Mouse (Mus musculus) forebrain, embryonic 14.5 days (tissue): Measurements from ENCODE around the gene Agrn. TPM values are rescaled to one million over a fixed set of nuclear protein-coding genes. Genes with fewer than 3 reads are reported as not detected.

Experiments
- ATAC-seq: fragments of 200-750 bp; cut with Nextera tagmentation; 2 replicates; pipeline ENCODE4 v1.8.0; 2017; ENCODE audit warnings: mild to moderate bottlenecking, moderate library complexity
- DNase-seq: peaks from one replicate; pipeline ENCODE4 v3.0.0-alpha.2; 2015; ENCODE audit warnings: low spot score
- H3K27ac ChIP-seq: fragments of 300-500 bp; sonication (generic); 2 replicates; pipeline ENCODE4 v1.5.1; 2014; ENCODE audit warnings: low read depth, mild to moderate bottlenecking, control low read depth, low read length, moderate library complexity
- H3K27me3 ChIP-seq: fragments of 300-500 bp; sonication (generic); replicated peaks from 2 replicates; pipeline ENCODE4 v1.6.1; 2014; ENCODE audit warnings: low read length, control low read depth, mixed read lengths; ENCODE audit not compliant: control insufficient read depth, insufficient read depth
- H3K36me3 ChIP-seq: fragments of 300-500 bp; sonication (generic); 2 replicates; pipeline ENCODE4 v1.6.1; 2014; ENCODE audit warnings: low read length, control low read depth; ENCODE audit not compliant: control insufficient read depth, insufficient read depth
- H3K4me1 ChIP-seq: fragments of 300-500 bp; sonication (generic); 2 replicates; pipeline ENCODE4 v1.6.1; 2014; ENCODE audit warnings: antibody characterized with exemption, low read length, control low read depth; ENCODE audit not compliant: control insufficient read depth, insufficient read depth
- H3K4me2 ChIP-seq: fragments of 300-500 bp; sonication (generic); 2 replicates; pipeline ENCODE4 v1.6.1; 2014; ENCODE audit warnings: mild to moderate bottlenecking, control low read depth, low read length
- H3K4me3 ChIP-seq: fragments of 300-500 bp; sonication (generic); 2 replicates; pipeline ENCODE4 v1.5.1; 2014; ENCODE audit warnings: low read depth, low read length, control low read depth
- H3K9ac ChIP-seq: fragments of 300-500 bp; sonication (generic); 2 replicates; pipeline ENCODE4 v1.6.1; 2014; ENCODE audit warnings: mild to moderate bottlenecking, low read length, control low read depth, moderate library complexity
- H3K9me3 ChIP-seq: fragments of 300-500 bp; sonication (generic); replicated peaks from 2 replicates; pipeline ENCODE4 v1.6.1; 2016; ENCODE audit warnings: low read length, control low read depth, mixed read lengths; ENCODE audit not compliant: control insufficient read depth
- WGBS: fragments of 180-500 bp; shearing (Covaris S2); extraction: QIAGEN DNeasy Blood & Tissue Kit; methylation state at CpG from one replicate; pipeline ENCODE4 v1.1.7; 2014; 5-methylcytosine and 5-hydroxymethylcytosine counted together
- polyA plus RNA-seq: library from polyadenylated mRNA; unstranded; fragments of >200 nt; fragmentation: Nextera tagmentation; extraction: Ambion mirVana; gene quantifications from 2 replicates; pipeline ENCODE4 v1.2.1, GENCODE M21; 2014

The Agrn gene
- polyA plus RNA-seq, 1 experiment from 2014 or later, result 72.2 TPM

GRCm38 (mm10) chr4:156185950-156186850, 11.1 kb downstream of the Agrn start:
- H3K27me3 ChIP-seq, result no peaks in the 10 kb centered on the region
- peaks cover 34% of the 10 kb centered on the region for H3K36me3 ChIP-seq
- H3K4me1 ChIP-seq, result peaks cover 59% of the 10 kb centered on the region
- H3K9me3 ChIP-seq, result no peaks in the 10 kb centered on the region
- peak; percentile 73 for DNase-seq
- H3K27ac ChIP-seq, result peak overlapping the region; percentile 94
- 2% methylated on average over 30 of the region's 31 CpGs for WGBS
- peak; percentile 62 for ATAC-seq
- H3K9ac ChIP-seq, result peak overlapping the region; percentile 80
- peak overlapping the region; percentile 81 for H3K4me2 ChIP-seq
- H3K4me3 ChIP-seq, result peak overlapping the region; percentile 51

GRCm38 (mm10) chr4:156185456-156185949, 11.8 kb downstream of the Agrn start:
- peaks cover 59% of the 10 kb centered on the region for H3K4me1 ChIP-seq
- H3K9ac ChIP-seq, result peak overlapping the region; percentile 80
- no peaks in the 10 kb centered on the region for H3K9me3 ChIP-seq
- peak overlapping the region; percentile 81 for H3K4me2 ChIP-seq
- 63% methylated on average over 13 of the region's 13 CpGs for WGBS
- H3K27me3 ChIP-seq, result no peaks in the 10 kb centered on the region
- H3K4me3 ChIP-seq, result peak overlapping the region; percentile 51
- peaks cover 31% of the 10 kb centered on the region for H3K36me3 ChIP-seq
- H3K27ac ChIP-seq, result peak overlapping the region; percentile 94
- no peak for ATAC-seq
- DNase-seq, result no peak

GRCm38 (mm10) chr4:156184291-156184954, 12.9 kb downstream of the Agrn start:
- peak; percentile 24 for DNase-seq
- peak; percentile 1; the same call in 1 of the 2 replicates for ATAC-seq

DNA sequence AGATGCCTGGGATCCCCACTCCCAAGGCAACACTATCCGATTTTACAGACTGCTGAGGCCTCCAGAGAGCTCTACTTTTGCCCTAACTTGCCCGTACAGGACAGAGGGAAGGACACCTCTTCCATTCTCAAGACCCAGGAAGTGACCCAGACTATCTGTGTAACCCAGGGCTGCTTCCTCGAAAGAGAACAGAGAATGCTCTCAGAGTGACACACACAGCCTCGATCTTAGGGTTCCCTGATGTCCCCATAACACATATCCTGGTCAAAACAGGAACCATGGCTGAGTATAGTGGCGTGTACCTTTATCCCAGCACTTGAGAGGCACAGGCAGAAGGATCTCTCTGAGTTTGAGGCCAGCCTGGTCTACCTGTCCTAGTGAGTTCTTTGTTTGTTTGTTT, 13.5 kb downstream of the Agrn start:
- WGBS, result 89% methylated on average over 5 of the region's 5 CpGs
- Histone ChIP-seq H3K4me1 (peaks cover 44% of the 10 kb centered on the region), H3K9ac (peak overlapping the region; percentile 38), H3K4me2 (peak overlapping the region; percentile 81), H3K4me3 (peak overlapping the region; percentile 51), H3K9me3 (no peaks in the 10 kb centered on the region), H3K27ac (no peak overlapping the region), H3K27me3 (no peaks in the 10 kb centered on the region), H3K36me3 (peaks cover 45% of the 10 kb centered on the region)
- DNase-seq (no peak), ATAC-seq (no peak)

More at GRCm38 (mm10) chr4:156184291-156184954, 12.9 kb downstream of the Agrn start:
- Histone ChIP-seq H3K36me3 (peaks cover 39% of the 10 kb centered on the region), H3K4me3 (peak overlapping the region; percentile 51), H3K4me1 (peaks cover 51% of the 10 kb centered on the region), H3K27me3 (no peaks in the 10 kb centered on the region), H3K9me3 (no peaks in the 10 kb centered on the region), H3K9ac (peak overlapping the region; percentile 80), H3K27ac (peak overlapping the region; percentile 94), H3K4me2 (peak overlapping the region; percentile 81)
- 82% methylated on average over 7 of the region's 7 CpGs for WGBS

- H3K27me3 ChIP-seq, result no peaks in the 10 kb centered on the region
- H3K9me3 ChIP-seq, result no peaks in the 10 kb centered on the region
- H3K27ac ChIP-seq, result no peak overlapping the region
- H3K4me1 ChIP-seq, result peaks cover 9% of the 10 kb centered on the region; the same call in 1 of the 2 replicates
- DNase-seq, result no peak
- H3K4me3 ChIP-seq, result no peak overlapping the region
- no peak overlapping the region for H3K9ac ChIP-seq
- no peak for ATAC-seq
- H3K36me3 ChIP-seq, result peaks cover 96% of the 10 kb centered on the region
- H3K4me2 ChIP-seq, result no peak overlapping the region
- 93% methylated on average over 9 of the region's 9 CpGs for WGBS
Observed at GRCm38 (mm10) chr4:156177630-156178029, 19.7 kb downstream of the Agrn start.

- WGBS, result 96% methylated on average over 11 of the region's 11 CpGs
- Histone ChIP-seq H3K27ac (no peak overlapping the region), H3K9ac (no peak overlapping the region), H3K27me3 (no peaks in the 10 kb centered on the region), H3K4me1 (no peaks in the 10 kb centered on the region), H3K36me3 (peaks cover 100% of the 10 kb centered on the region), H3K4me3 (no peak overlapping the region), H3K4me2 (no peak overlapping the region), H3K9me3 (no peaks in the 10 kb centered on the region)
- ATAC-seq, result no peak
- no peak for DNase-seq
Observed at GRCm38 (mm10) chr4:156171828-156172227, 25.5 kb downstream of the Agrn start.

GRCm38 (mm10) chr4:156169129-156169528, 28.2 kb downstream of the Agrn start:
- Histone ChIP-seq H3K27me3 (no peaks in the 10 kb centered on the region), H3K9me3 (no peaks in the 10 kb centered on the region), H3K27ac (no peak overlapping the region), H3K36me3 (peaks cover 99% of the 10 kb centered on the region), H3K4me1 (no peaks in the 10 kb centered on the region), H3K4me3 (no peak overlapping the region), H3K4me2 (no peak overlapping the region), H3K9ac (no peak overlapping the region)
- DNase-seq (no peak), ATAC-seq (no peak)
- WGBS, result 95% methylated on average over 10 of the region's 10 CpGs

GRCm38 (mm10) chr4:156168611-156169010, 28.7 kb downstream of the Agrn start:
- H3K9ac ChIP-seq, result no peak overlapping the region
- H3K27me3 ChIP-seq, result no peaks in the 10 kb centered on the region
- no peak for DNase-seq
- H3K36me3 ChIP-seq, result peaks cover 97% of the 10 kb centered on the region
- 92% methylated on average over 8 of the region's 8 CpGs for WGBS
- H3K4me3 ChIP-seq, result no peak overlapping the region
- no peak for ATAC-seq
- H3K9me3 ChIP-seq, result no peaks in the 10 kb centered on the region
- H3K4me2 ChIP-seq, result no peak overlapping the region
- no peak overlapping the region for H3K27ac ChIP-seq
- no peaks in the 10 kb centered on the region for H3K4me1 ChIP-seq
